Mouse (Mus musculus) intestine, embryonic 16.5 days (tissue): ENCODE data around the gene Hist2h4. TPM values are rescaled to one million over a fixed set of nuclear protein-coding genes. Genes with fewer than 3 reads are reported as not detected.
"Not testable (repeated sequence)": the region's sequence is repeated elsewhere in the genome, so short reads cannot be mapped to it uniquely, and the experiment has no call there.

ENCODE experiments used
- ATAC-seq: fragments of 200-750 bp; cut with Nextera tagmentation; 2 replicates; pipeline ENCODE4 v1.8.0; 2017; ENCODE audit warnings: moderate TSS enrichment, moderate library complexity
- H3K27ac ChIP-seq: fragments of 300-500 bp; sonication (generic); 2 replicates; pipeline ENCODE4 v1.5.1; 2014; ENCODE audit warnings: mild to moderate bottlenecking, low read length
- H3K27me3 ChIP-seq: fragments of 300-500 bp; sonication (generic); replicated peaks from 2 replicates; pipeline ENCODE4 v1.6.1; 2014; ENCODE audit warnings: low read length, control low read depth, mixed read lengths; ENCODE audit not compliant: control insufficient read depth, insufficient read depth
- H3K36me3 ChIP-seq: fragments of 300-500 bp; sonication (generic); 2 replicates; pipeline ENCODE4 v1.6.1; 2014; ENCODE audit warnings: low read length, control low read depth; ENCODE audit not compliant: control insufficient read depth, insufficient read depth
- H3K4me1 ChIP-seq: fragments of 300-500 bp; sonication (generic); 2 replicates; pipeline ENCODE4 v1.6.1; 2014; ENCODE audit warnings: low read length, control low read depth, mixed read lengths; ENCODE audit not compliant: control insufficient read depth, insufficient read depth
- H3K4me2 ChIP-seq: fragments of 300-500 bp; sonication (generic); 2 replicates; pipeline ENCODE4 v1.6.1; 2014; ENCODE audit warnings: low read depth, low read length, control low read depth
- H3K4me3 ChIP-seq: fragments of 300-500 bp; sonication (generic); 2 replicates; pipeline ENCODE4 v1.5.1; 2014; ENCODE audit warnings: mild to moderate bottlenecking, low read length
- H3K9ac ChIP-seq: fragments of 300-500 bp; sonication (generic); 2 replicates; pipeline ENCODE4 v1.6.1; 2014; ENCODE audit warnings: low read depth, low read length
- H3K9me3 ChIP-seq: fragments of 300-500 bp; sonication (generic); 2 replicates; pipeline ENCODE4 v1.6.1; 2016; ENCODE audit warnings: low read length, control low read depth; ENCODE audit not compliant: control insufficient read depth
- WGBS: fragments of 180-500 bp; shearing (Covaris S2); extraction: QIAGEN DNeasy Blood & Tissue Kit; methylation state at CpG from one replicate; pipeline ENCODE4 v1.1.7; 2014; 5-methylcytosine and 5-hydroxymethylcytosine counted together
- microRNA-seq: library from miRNA; unstranded; fragments of <30 nt; microRNA quantifications from one replicate; pipeline ENCODE4, GENCODE M21; 2016
- polyA plus RNA-seq: library from polyadenylated mRNA; unstranded; fragments of >200 nt; fragmentation: Nextera tagmentation; extraction: Ambion mirVana; gene quantifications from 2 replicates; pipeline ENCODE4 v1.2.1, GENCODE M21; 2015

Hist2h4 gene
- polyA plus RNA-seq, 1 experiment from 2014 or later = 5.3 TPM

DNA sequence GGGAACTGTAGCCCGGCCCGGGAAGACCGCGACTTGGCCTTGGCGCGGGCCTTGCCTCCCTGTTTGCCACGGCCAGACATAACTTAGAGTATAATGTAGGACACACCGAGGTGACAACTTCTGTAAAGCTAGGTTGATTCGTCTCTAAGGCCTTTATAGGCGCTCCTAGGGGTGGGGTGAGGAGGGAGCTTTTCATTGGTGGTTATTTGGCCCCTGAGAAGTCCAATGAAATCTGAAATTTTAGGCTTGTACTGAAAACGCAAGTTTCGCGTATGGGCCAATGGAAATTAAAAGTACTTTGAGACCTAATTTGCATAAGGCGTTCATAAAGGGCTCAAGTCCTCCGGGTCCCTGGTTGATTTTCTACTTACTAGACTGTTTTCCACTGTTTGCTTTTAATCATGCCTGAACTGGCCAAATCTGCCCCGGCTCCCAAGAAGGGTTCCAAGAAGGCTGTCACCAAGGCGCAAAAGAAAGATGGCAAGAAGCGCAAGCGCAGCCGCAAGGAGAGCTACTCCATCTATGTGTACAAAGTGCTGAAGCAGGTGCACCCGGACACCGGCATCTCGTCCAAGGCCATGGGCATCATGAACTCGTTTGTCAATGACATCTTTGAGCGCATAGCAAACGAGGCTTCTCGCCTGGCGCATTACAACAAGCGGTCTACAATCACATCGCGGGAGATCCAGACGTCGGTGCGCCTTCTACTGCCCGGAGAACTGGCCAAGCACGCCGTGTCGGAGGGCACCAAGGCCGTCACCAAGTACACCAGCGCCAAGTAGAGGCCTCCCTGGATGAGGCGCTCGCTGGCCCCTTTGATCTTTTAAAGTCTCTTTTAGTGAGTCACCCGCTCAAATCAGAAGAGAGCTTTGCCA, 42.1 kb downstream of the Hist2h4 start, which contains the start of the genes Hist2h2ac and Hist2h2be:
Hist2h2ac (minus strand) TSS at position 116 of the 875 bp plus-strand sequence.
Hist2h2be (plus strand) TSS at position 355 of the 875 bp plus-strand sequence.
- Histone ChIP-seq H3K4me3 (peak within 1 kb of the TSS; percentile 68), H3K4me1 (peaks cover 18% of the 10 kb centered on the region), H3K9me3 (no peaks in the 10 kb centered on the region), H3K27ac (peak within 1 kb of the TSS; percentile 100), H3K27me3 (no peaks in the 10 kb centered on the region), H3K9ac (peak within 1 kb of the TSS; percentile 84), H3K36me3 (no peaks in the 10 kb centered on the region), H3K4me2 (peak within 1 kb of the TSS; percentile 85)
- ATAC-seq = peak; percentile 94
- under 1% methylated on average over 43 of the region's 43 CpGs for WGBS

- peak overlapping the region; percentile 68 for H3K4me3 ChIP-seq
- peak overlapping the region; percentile 84 for H3K9ac ChIP-seq
- H3K36me3 ChIP-seq, H3K27me3 ChIP-seq, H3K9me3 ChIP-seq: not testable (repeated sequence)
- under 1% methylated on average over 25 of the region's 47 CpGs for WGBS
- H3K4me2 ChIP-seq = peak overlapping the region; percentile 85
- H3K4me1 ChIP-seq = peaks cover 18% of the 10 kb centered on the region
- peak overlapping the region; percentile 100 for H3K27ac ChIP-seq
- ATAC-seq = peak; percentile 28
Measured at GRCm38 (mm10) chr3:96220131-96220764, 42.9 kb downstream of the Hist2h4 start.

- H3K4me3 ChIP-seq = peak within 1 kb of the TSS; percentile 68
- WGBS = under 1% methylated on average over 36 of the region's 37 CpGs
Measured at GRCm38 (mm10) chr3:96219661-96220130, 43.4 kb downstream of the Hist2h4 start, which contains the start of the genes Bola1 and Hist2h2ab. Gene Bola1, minus strand, starts transcription at chr3:96219709. Gene Hist2h2ab, plus strand, starts transcription at chr3:96219865.

DNA sequence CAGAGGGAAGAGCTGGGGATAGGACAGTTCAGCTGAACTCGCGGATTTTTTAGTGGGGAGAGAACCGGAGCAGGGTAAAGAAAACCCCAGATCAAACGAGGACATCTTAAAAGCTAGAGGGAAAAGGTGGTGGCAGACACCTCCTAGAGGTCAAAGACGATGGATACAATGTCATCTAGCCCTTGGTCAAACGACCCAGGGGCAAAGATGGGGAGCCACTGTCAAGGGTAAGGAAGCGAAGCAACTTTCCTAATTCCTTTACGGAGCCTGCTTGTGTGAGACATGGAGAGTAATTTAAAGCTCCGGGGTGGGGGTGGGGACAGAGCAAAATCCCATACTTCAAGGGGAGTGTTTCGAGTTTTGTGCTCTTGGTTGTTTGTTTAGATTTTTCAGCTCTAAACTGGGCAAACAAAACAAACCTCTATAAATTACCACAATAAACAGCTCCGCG, 43.9 kb downstream of the Hist2h4 start:
- under 1% methylated on average over 12 of the region's 12 CpGs for WGBS
- Histone ChIP-seq H3K4me3 (peak overlapping the region; percentile 68), H3K36me3 (no peaks in the 10 kb centered on the region), H3K9me3 (no peaks in the 10 kb centered on the region), H3K27me3 (no peaks in the 10 kb centered on the region), H3K27ac (peak overlapping the region; percentile 100), H3K4me1 (peaks cover 18% of the 10 kb centered on the region), H3K9ac (peak overlapping the region; percentile 73), H3K4me2 (peak overlapping the region; percentile 85)
- peak; percentile 7; the same call in 1 of the 2 replicates for ATAC-seq

More at GRCm38 (mm10) chr3:96219661-96220130, 43.4 kb downstream of the Hist2h4 start, which contains the start of the genes Bola1 and Hist2h2ab:
- no peaks in the 10 kb centered on the region for H3K27me3 ChIP-seq
- H3K4me1 ChIP-seq = peaks cover 18% of the 10 kb centered on the region
- peak; percentile 85 for ATAC-seq
- H3K4me2 ChIP-seq = peak within 1 kb of the TSS; percentile 85
- peak within 1 kb of the TSS; percentile 100 for H3K27ac ChIP-seq
- peak within 1 kb of the TSS; percentile 84 for H3K9ac ChIP-seq
- no peaks in the 10 kb centered on the region for H3K36me3 ChIP-seq
- no peaks in the 10 kb centered on the region for H3K9me3 ChIP-seq

Small RNA genes lying within 50 kb of the gene (microRNA-seq; reads per million reads assigned to microRNA genes)
- gene Gm44492 (not detected), gene Gm47311 (not detected), gene Gm47313 (not detected)

Other genes with a start within 250 kb of the Hist2h4 start
- gene Vps45, start 204.8 kb downstream of the Hist2h4 start, polyA plus RNA-seq = 28.0 and 28.5 TPM in 2 replicates
- 14.7 and 15.5 TPM in 2 replicates for gene Otud7b, start 158.8 kb downstream of the Hist2h4 start, polyA plus RNA-seq
- gene Mtmr11, start 101.3 kb downstream of the Hist2h4 start, polyA plus RNA-seq = 24.5 TPM in 2 replicates
- 142 and 154 TPM in 2 replicates for gene Sf3b4, start 91.0 kb downstream of the Hist2h4 start, polyA plus RNA-seq
- 3.2 and 3.4 TPM in 2 replicates for gene Sv2a, start 82.2 kb downstream of the Hist2h4 start, polyA plus RNA-seq
- 65.2 and 66.2 TPM in 2 replicates for gene Bola1, start 43.6 kb downstream of the Hist2h4 start, polyA plus RNA-seq
- 0.70 TPM in 1 of 2 replicates, not detected in the other for gene Hist2h2ab, start 43.4 kb downstream of the Hist2h4 start, polyA plus RNA-seq
- 2.8 and 4.7 TPM in 2 replicates for gene Hist2h2ac, start 42.4 kb downstream of the Hist2h4 start, polyA plus RNA-seq
- 6.7 and 7.3 TPM in 2 replicates for gene Hist2h2be, start 42.2 kb downstream of the Hist2h4 start, polyA plus RNA-seq
- gene Hist2h3c2, start 24.2 kb downstream of the Hist2h4 start, polyA plus RNA-seq = 2.9 and 3.7 TPM in 2 replicates
- 37.3 and 43.2 TPM in 2 replicates for gene Hist2h2aa2, start 23.0 kb downstream of the Hist2h4 start, polyA plus RNA-seq
- gene Hist2h2aa1, start 17.8 kb downstream of the Hist2h4 start, polyA plus RNA-seq = 13.7 and 14.1 TPM in 2 replicates
- 1.3 and 1.8 TPM in 2 replicates for gene Hist2h3c1, start 16.6 kb downstream of the Hist2h4 start, polyA plus RNA-seq
- gene Hist2h3b, start 5.3 kb upstream of the Hist2h4 start, polyA plus RNA-seq = 21.2 and 30.8 TPM in 2 replicates
- 5.3 and 6.2 TPM in 2 replicates for gene Hist2h2bb, start 6.4 kb upstream of the Hist2h4 start, polyA plus RNA-seq
- 3.6 and 3.7 TPM in 2 replicates for gene Fcgr1, start 30.7 kb upstream of the Hist2h4 start, polyA plus RNA-seq
- 0.12 and 0.21 TPM in 2 replicates for gene BC107364, start 189.0 kb upstream of the Hist2h4 start, polyA plus RNA-seq